Mouse (Mus musculus): ENCODE measurements around the gene Aven. TPM values are rescaled to one million over a fixed set of nuclear protein-coding genes. Genes with fewer than 3 reads are reported as not detected.

Gene Aven
- polyA plus RNA-seq, 1 experiment from 2014 or later: 10.0 TPM

DNA sequence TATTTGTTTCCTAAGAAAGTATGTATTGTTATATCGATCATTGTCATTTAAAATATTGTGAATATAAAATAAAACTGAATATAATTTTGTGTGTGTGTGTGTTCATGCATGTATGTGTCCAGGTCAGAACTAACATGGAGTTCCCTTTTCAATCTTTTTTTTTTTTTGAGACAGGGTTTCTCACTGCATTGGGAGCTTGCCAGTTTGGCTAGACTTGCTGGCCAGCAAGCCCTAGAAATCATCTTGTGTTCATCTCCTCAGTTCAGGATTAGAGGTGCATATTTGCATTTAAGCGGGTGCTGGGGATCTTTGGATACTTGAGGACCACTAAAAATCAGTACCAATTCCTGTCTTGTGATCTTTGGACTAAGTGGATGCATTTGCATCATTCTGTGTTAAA, 20.7 kb upstream of the Aven start:
- no peaks in the 10 kb centered on the region for H3K9me3 ChIP-seq (replicated peaks)
- H3K36me3 ChIP-seq: peaks cover 35% of the 10 kb centered on the region
- H3K27ac ChIP-seq: no peak overlapping the region
- 88% methylated on average over 2 of the region's 2 CpGs for WGBS
- no peak overlapping the region for H3K4me3 ChIP-seq
- no peak for DNase-seq (ENCODE audit: low spot score)
- no peaks in the 10 kb centered on the region for H3K4me1 ChIP-seq
- no peaks in the 10 kb centered on the region for H3K27me3 ChIP-seq (ENCODE audit: low read depth, poor library complexity, severe bottlenecking)

- H3K9me3 ChIP-seq (replicated peaks): no peaks in the 10 kb centered on the region
- 0 out of 2 replicates have a peak, but pooled peaks cover 5% of the 10 kb centered on the region for H3K36me3 ChIP-seq
- DNase-seq (ENCODE audit: low spot score): no peak
- 78% methylated on average over 5 of the region's 5 CpGs for WGBS
- no peaks in the 10 kb centered on the region for H3K4me1 ChIP-seq
- no peak overlapping the region for H3K27ac ChIP-seq
- no peaks in the 10 kb centered on the region for H3K27me3 ChIP-seq (ENCODE audit: low read depth, poor library complexity, severe bottlenecking)
- no peak overlapping the region for H3K4me3 ChIP-seq
Observed at GRCm38 (mm10) chr2:112474997-112475724, 17.6 kb upstream of the Aven start.

- Histone ChIP-seq H3K27me3 (ENCODE audit: low read depth, poor library complexity, severe bottlenecking) (no peaks in the 10 kb centered on the region), H3K4me3 (no peak overlapping the region), H3K36me3 (no peaks in the 10 kb centered on the region), H3K4me1 (no peaks in the 10 kb centered on the region), H3K27ac (no peak overlapping the region), H3K9me3 (replicated peaks) (no peaks in the 10 kb centered on the region)
- DNase-seq (ENCODE audit: low spot score): no peak
- 78% methylated on average over 6 of the region's 6 CpGs for WGBS
Observed at GRCm38 (mm10) chr2:112476554-112476953, 16.2 kb upstream of the Aven start.

GRCm38 (mm10) chr2:112480669-112481068, 12.1 kb upstream of the Aven start, which contains the start of gene Chrm5:
TSS of gene Chrm5 (minus strand) at chr2:112480769.
- Histone ChIP-seq H3K4me3 (no peak within 1 kb of the TSS), H3K36me3 (no peaks in the 10 kb centered on the region), H3K9me3 (replicated peaks) (no peaks in the 10 kb centered on the region), H3K27ac (no peak within 1 kb of the TSS), H3K4me1 (no peaks in the 10 kb centered on the region), H3K27me3 (ENCODE audit: low read depth, poor library complexity, severe bottlenecking) (no peaks in the 10 kb centered on the region)
- DNase-seq (ENCODE audit: low spot score): no peak
- WGBS: 90% methylated on average over 5 of the region's 5 CpGs

DNA sequence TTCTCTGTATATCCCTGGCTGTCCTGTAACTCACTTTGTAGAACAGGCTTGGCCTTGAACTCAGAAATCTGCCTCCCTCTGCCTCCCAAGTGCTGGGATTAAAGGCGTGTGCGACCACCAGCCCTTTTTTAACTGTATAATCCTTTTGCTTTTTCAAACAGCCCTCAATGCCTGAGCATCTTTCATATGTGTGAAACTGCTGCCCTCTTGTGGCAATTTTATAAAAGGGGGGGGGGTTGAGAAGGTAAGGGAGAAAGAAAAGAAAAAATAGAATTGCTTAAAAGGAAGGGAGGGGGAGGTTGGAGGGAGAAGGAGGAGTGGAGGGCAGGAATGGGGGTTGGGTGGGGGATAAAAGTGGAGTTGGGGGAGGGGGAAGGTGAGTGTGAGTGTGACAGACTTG, 11.2 kb upstream of the Aven start:
- H3K27me3 ChIP-seq (ENCODE audit: low read depth, poor library complexity, severe bottlenecking): no peaks in the 10 kb centered on the region
- H3K4me1 ChIP-seq: no peaks in the 10 kb centered on the region
- H3K9me3 ChIP-seq (replicated peaks): no peaks in the 10 kb centered on the region
- peak; percentile 47 for DNase-seq (ENCODE audit: low spot score)
- H3K36me3 ChIP-seq: no peaks in the 10 kb centered on the region
- H3K27ac ChIP-seq: no peak overlapping the region
- no peak overlapping the region for H3K4me3 ChIP-seq
- 3% methylated on average over 2 of the region's 2 CpGs for WGBS

DNA sequence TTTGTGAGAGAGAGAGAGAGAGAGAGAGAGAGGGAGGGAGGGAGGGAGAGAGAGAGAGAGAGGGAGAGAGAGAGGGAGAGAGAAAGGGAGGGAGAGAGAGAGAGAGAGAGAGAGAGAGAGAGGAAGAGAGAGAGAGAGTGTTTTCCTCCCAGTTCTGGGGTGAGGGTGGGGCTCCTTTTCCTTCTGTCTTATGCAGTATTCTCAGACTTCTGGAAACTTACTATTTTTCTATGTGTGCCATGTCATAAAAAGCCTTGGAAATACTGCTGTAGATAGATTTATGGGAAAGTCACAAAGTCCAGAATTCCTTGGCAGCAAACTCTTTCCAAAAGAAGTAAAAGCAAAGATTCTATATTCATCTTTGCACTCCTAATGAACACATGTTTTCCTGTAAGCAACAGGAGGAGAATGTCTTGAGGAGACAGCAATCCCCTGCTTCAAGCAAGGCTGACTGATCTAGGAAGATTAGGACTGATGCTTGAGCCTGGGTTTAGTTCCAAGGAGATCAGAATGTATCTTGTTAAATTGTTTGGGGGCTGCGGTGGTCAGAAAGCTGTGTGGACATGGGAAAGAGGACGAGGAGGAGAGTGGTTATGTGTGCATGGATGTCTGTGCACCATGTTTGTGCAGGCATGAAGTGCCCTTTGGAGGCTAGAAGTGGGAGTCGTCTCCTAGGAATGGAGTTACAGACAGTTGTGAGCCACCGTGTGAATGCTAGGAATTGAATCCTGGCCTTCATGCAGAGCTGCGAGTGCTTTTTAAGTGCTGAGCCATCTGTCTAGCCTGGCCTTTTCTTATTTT, 10.0 kb upstream of the Aven start:
- Histone ChIP-seq H3K27me3 (ENCODE audit: low read depth, poor library complexity, severe bottlenecking) (no peaks in the 10 kb centered on the region), H3K4me1 (no peaks in the 10 kb centered on the region), H3K36me3 (no peaks in the 10 kb centered on the region), H3K4me3 (no peak overlapping the region), H3K9me3 (replicated peaks) (no peaks in the 10 kb centered on the region), H3K27ac (no peak overlapping the region)
- whole genome bisulfite sequencing: 82% methylated on average over 5 of the region's 5 CpGs
- DNase-seq (ENCODE audit: low spot score): no peak

DNA sequence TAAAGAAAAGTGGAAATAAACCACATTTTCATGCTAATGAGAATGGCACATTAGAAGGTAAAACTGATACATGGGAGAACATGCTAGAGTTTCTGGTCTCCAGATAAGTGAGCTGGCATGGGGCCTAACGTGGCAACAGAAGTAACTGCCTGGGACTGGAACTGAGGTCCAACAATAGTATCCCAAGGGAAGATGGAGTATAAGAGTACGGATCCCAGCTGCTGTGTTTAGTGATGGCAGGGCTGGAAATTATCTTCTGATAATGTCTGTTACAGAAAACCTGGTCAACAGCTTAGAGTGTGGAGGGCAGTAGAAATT, 9.5 kb upstream of the Aven start:
- Histone ChIP-seq H3K4me3 (no peak overlapping the region), H3K27ac (no peak overlapping the region), H3K9me3 (replicated peaks) (no peaks in the 10 kb centered on the region), H3K36me3 (no peaks in the 10 kb centered on the region), H3K4me1 (no peaks in the 10 kb centered on the region), H3K27me3 (ENCODE audit: low read depth, poor library complexity, severe bottlenecking) (no peaks in the 10 kb centered on the region)
- no peak for DNase-seq (ENCODE audit: low spot score)
- WGBS: 83% methylated on average over 2 of the region's 2 CpGs

- Histone ChIP-seq H3K27ac (no peak overlapping the region), H3K27me3 (ENCODE audit: low read depth, poor library complexity, severe bottlenecking) (no peaks in the 10 kb centered on the region), H3K36me3 (no peaks in the 10 kb centered on the region), H3K9me3 (replicated peaks) (no peaks in the 10 kb centered on the region), H3K4me1 (no peaks in the 10 kb centered on the region), H3K4me3 (no peak overlapping the region)
- DNase-seq (ENCODE audit: low spot score): no peak
- 74% methylated on average over 2 of the region's 2 CpGs for WGBS
Observed at GRCm38 (mm10) chr2:112484886-112485285, 7.9 kb upstream of the Aven start.

DNA sequence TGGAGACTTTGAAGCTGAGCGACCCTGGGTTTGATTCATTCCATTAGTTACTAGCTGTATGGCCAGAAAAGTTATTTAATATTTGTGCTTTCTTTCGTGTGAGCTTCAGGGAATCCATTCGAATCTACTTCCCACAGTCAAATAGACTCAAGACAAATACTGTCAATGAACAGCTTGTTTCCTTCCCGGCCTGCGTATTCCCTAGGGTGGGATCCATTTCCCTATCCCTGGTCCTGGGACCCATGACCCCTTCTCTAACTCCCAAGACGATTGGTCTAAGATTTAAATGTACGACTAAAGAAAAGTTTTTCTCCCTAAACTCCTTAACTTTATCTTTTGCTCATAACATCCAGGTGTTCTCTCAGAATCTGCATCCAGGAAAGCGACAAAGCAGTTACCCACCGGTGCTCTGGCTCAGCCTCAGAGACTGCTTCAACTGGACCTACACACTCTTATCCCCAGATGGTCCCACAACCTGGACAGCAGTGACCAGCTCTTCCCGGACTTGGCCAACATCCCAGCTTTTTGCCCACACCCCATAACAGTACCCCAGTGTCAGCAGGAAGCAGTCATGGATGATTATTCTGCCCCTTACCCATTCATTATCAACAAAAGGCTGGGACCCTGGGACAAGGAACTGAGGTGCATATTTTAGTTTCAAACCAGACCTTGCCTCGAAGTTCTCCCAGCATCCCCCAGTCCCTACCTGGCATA, 2.1 kb upstream of the Aven start:
- no peak for DNase-seq (ENCODE audit: low spot score)

DNA sequence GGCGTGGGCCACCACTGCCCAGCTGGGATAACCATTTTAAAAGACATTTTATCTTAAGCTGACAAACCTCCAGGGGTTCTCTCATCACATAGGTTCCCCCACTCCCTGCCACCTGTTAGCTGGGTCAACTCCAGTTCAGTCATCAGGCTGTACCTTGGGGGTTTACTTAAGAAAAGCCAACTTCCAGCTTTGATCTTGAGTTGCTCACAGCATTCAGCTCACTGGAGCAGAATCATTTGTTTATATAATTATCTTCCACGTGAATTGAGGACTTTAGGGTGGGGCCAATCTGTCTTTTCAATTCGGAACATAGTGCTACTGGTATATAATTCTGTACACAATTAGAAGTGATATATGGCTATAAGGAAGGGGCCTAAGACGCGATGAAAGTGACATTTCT, 1.1 kb upstream of the Aven start:
- no peaks in the 10 kb centered on the region for H3K27me3 ChIP-seq (ENCODE audit: low read depth, poor library complexity, severe bottlenecking)
- no peaks in the 10 kb centered on the region for H3K9me3 ChIP-seq (replicated peaks)
- H3K4me3 ChIP-seq: no peak overlapping the region
- H3K27ac ChIP-seq: no peak overlapping the region
- no peak for DNase-seq (ENCODE audit: low spot score)
- WGBS: 79% methylated on average over 5 of the region's 5 CpGs
- H3K36me3 ChIP-seq: no peaks in the 10 kb centered on the region
- peaks cover 12% of the 10 kb centered on the region for H3K4me1 ChIP-seq

More for the DNA sequence above, 2.1 kb upstream of the Aven start:
- no peaks in the 10 kb centered on the region for H3K9me3 ChIP-seq (replicated peaks)
- no peak overlapping the region for H3K27ac ChIP-seq
- no peaks in the 10 kb centered on the region for H3K36me3 ChIP-seq
- H3K4me1 ChIP-seq: peaks cover 12% of the 10 kb centered on the region
- 87% methylated on average over 11 of the region's 11 CpGs for WGBS
- H3K4me3 ChIP-seq: no peak overlapping the region
- H3K27me3 ChIP-seq (ENCODE audit: low read depth, poor library complexity, severe bottlenecking): no peaks in the 10 kb centered on the region

GRCm38 (mm10) chr2:112492431-112492855, 321 bp upstream of the Aven start:
- Histone ChIP-seq H3K27ac (peak overlapping the region; percentile 100), H3K36me3 (no peaks in the 10 kb centered on the region), H3K4me1 (peaks cover 12% of the 10 kb centered on the region), H3K27me3 (ENCODE audit: low read depth, poor library complexity, severe bottlenecking) (no peaks in the 10 kb centered on the region), H3K9me3 (replicated peaks) (no peaks in the 10 kb centered on the region), H3K4me3 (peak overlapping the region; percentile 88)
- peak; percentile 49 for DNase-seq (ENCODE audit: low spot score)
- 11% methylated on average over 9 of the region's 9 CpGs for WGBS

DNA sequence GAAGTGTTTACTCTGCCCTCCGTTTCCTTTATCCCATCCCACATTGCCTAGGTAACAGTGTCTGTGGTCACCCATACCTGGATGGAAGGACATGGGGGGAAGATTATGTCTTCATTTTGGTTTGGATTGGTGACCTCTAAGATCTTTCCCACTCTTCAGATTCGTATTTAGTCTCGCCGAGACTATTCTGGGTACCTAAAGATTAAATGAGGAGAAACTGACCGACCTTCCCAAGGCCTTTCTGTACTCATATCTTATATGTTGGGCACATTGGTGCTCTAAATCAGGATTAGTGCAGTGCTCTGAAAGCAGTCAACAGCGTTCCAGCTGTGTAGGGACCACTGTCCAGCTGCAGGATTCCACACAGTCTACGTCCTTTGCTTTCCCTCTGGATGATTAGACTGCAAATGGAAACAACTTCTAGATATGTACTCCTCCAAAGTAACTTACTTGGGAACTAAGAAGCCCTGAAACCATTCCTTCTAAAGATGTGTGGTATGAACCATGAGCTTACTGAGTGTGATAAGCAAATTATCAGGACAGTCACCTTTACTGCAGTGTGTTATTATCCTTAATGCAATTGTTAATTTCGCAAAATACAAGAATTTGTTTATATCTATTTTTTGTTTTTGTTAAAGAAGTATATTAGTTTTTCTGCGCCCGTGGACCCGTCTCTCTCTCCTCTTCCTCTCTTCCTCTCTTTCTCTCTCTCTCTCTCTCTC, 936 bp downstream of the Aven start:
- peak; percentile 33 for DNase-seq (ENCODE audit: low spot score)
- Histone ChIP-seq H3K4me1 (peaks cover 17% of the 10 kb centered on the region), H3K27me3 (ENCODE audit: low read depth, poor library complexity, severe bottlenecking) (no peaks in the 10 kb centered on the region), H3K4me3 (peak overlapping the region; percentile 88), H3K9me3 (replicated peaks) (no peaks in the 10 kb centered on the region), H3K36me3 (no peaks in the 10 kb centered on the region), H3K27ac (peak overlapping the region; percentile 100)
- WGBS: 48% methylated on average over 11 of the region's 11 CpGs
